Mouse (Mus musculus) thymus, adult 2 months (tissue): ENCODE results near the gene Man2b2. TPM values are rescaled to one million over a fixed set of nuclear protein-coding genes. Genes with fewer than 3 reads are reported as not detected.
A peak's percentile ranks its signal among the peaks of the same experiment; 100 is the strongest.

Experiments
- DNase-seq: peaks from one replicate; pipeline ENCODE4 v3.0.0; 2021
- H3K27ac ChIP-seq: fragments of 200-500 bp; 2 replicates; pipeline ENCODE4 v1.5.1; 2012; ENCODE audit warnings: low read length, control low read depth; ENCODE audit not compliant: control insufficient read depth, insufficient read depth
- H3K27me3 ChIP-seq: fragments of 200-500 bp; 2 replicates; pipeline ENCODE4 v1.6.1; 2012; ENCODE audit warnings: mild to moderate bottlenecking, low read length, moderate library complexity, mixed read lengths; ENCODE audit not compliant: control insufficient read depth, insufficient read depth
- H3K36me3 ChIP-seq: fragments of 200-500 bp; 2 replicates; pipeline ENCODE4 v1.6.1; 2012; ENCODE audit warnings: mild to moderate bottlenecking, low read length, moderate library complexity; ENCODE audit not compliant: control insufficient read depth, insufficient read depth
- H3K4me1 ChIP-seq: fragments of 200-500 bp; replicated peaks from 2 replicates; pipeline ENCODE4 v1.6.1; 2012; ENCODE audit warnings: low read length; ENCODE audit not compliant: control insufficient read depth, insufficient read depth
- H3K4me3 ChIP-seq: fragments of 200-500 bp; 2 replicates; pipeline ENCODE4 v1.5.1; 2012; ENCODE audit warnings: mild to moderate bottlenecking, low read length, control low read depth, moderate library complexity; ENCODE audit not compliant: control insufficient read depth, insufficient read depth
- CTCF ChIP-seq: fragments of 200-500 bp; IDR thresholded peaks from 2 replicates; pipeline ENCODE4 v1.5.1; 2012; ENCODE audit warnings: mild to moderate bottlenecking, control low read depth, low read length, moderate library complexity, borderline replicate concordance; ENCODE audit not compliant: control insufficient read depth, poor library complexity, insufficient read depth; ENCODE audit errors: extremely low read depth
- POLR2A ChIP-seq: fragments of 200-500 bp; IDR thresholded peaks from 2 replicates; pipeline ENCODE4 v1.6.1; 2012; ENCODE audit warnings: mild to moderate bottlenecking, low read length, control low read depth, moderate library complexity; ENCODE audit not compliant: control insufficient read depth, poor library complexity, insufficient read depth; ENCODE audit errors: extremely low read depth
- WGBS: fragments of 180-500 bp; shearing (Covaris S2); methylation state at CpG from one replicate; pipeline ENCODE4 v1.1.7; 2018; 5-methylcytosine and 5-hydroxymethylcytosine counted together
- polyA plus RNA-seq: library from polyadenylated mRNA; depleted of rRNA; stranded (reverse); fragments of >200 nt; gene quantifications from 2 replicates; pipeline ENCODE4 v1.2.3, GENCODE M21; 2012

Gene Man2b2
- polyA plus RNA-seq, 1 experiment: 76.3 TPM

GRCm38 (mm10) chr5:36839602-36840001 lies 9.1 kb upstream of the Man2b2 start:
- TF ChIP-seq CTCF (no peak), POLR2A (no peak)
- H3K4me3 ChIP-seq: no peak overlapping the region
- H3K36me3 ChIP-seq: no peaks in the 10 kb centered on the region
- H3K27me3 ChIP-seq: no peaks in the 10 kb centered on the region
- H3K4me1 ChIP-seq: no peaks in the 10 kb centered on the region
- H3K27ac ChIP-seq: no peak overlapping the region
- no peak for DNase-seq
- 83% methylated on average over 8 of the region's 8 CpGs for WGBS

DNA sequence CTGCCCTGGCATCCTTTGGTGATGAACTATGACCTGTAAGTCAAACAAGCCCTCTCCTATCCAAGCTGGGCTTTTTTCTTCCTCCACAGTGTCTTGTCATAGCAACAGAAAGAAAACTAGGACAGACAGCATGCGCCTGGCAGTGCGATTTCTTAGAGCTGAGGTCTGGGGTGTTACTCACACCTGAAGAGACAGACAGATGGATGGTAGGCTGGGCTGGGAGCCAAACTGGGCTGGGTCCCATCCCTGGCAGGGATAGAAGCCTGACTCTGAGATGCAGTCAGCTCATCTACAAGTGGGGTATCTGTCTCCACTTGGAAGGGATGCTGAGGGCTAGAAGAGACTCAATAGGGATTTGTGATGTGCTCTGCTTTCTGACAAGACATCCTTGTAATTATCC lies 8.6 kb upstream of the Man2b2 start:
- no peak for DNase-seq
- no peaks in the 10 kb centered on the region for H3K27me3 ChIP-seq
- H3K4me1 ChIP-seq: no peaks in the 10 kb centered on the region
- no peaks in the 10 kb centered on the region for H3K36me3 ChIP-seq
- H3K27ac ChIP-seq: no peak overlapping the region
- H3K4me3 ChIP-seq: no peak overlapping the region
- WGBS: 87% methylated on average over 2 of the region's 2 CpGs
- no peak for TF ChIP-seq CTCF
- TF ChIP-seq POLR2A: no peak

- H3K27ac ChIP-seq: no peak overlapping the region
- H3K27me3 ChIP-seq: no peaks in the 10 kb centered on the region
- peak; percentile 63 for DNase-seq
- peak; percentile 75; the same call in 1 of the 2 replicates for TF ChIP-seq CTCF
- TF ChIP-seq POLR2A: no peak
- peaks cover 4% of the 10 kb centered on the region for H3K4me1 ChIP-seq
- H3K4me3 ChIP-seq: no peak overlapping the region
- 2% methylated on average over 6 of the region's 6 CpGs for WGBS
- no peaks in the 10 kb centered on the region for H3K36me3 ChIP-seq
These were observed 5.5 kb upstream of the Man2b2 start for GRCm38 (mm10) chr5:36835933-36836332.

DNA sequence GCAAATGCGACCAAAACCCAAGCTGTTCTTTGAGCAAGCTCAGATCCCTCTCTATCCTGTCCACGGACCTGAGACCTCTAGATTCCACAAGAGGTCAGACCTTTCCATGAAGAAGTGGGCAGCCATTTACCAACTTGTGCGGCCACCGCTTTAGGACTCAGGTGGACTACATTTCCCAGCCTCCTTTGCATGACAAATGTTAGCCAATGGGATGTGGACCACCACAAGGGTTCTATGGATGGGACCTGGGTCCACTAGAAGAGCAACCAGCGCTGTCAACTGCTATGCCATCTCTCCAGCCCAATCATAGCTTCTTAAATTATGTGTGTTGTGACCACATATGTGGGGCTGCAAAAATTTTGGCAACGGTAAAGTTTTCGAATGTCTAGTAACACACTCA lies 819 bp upstream of the Man2b2 start:
- H3K4me1 ChIP-seq: peaks cover 14% of the 10 kb centered on the region
- WGBS: 67% methylated on average over 7 of the region's 7 CpGs
- no peaks in the 10 kb centered on the region for H3K27me3 ChIP-seq
- no peak overlapping the region for H3K4me3 ChIP-seq
- TF ChIP-seq CTCF (no peak), POLR2A (no peak)
- no peak overlapping the region for H3K27ac ChIP-seq
- no peak for DNase-seq
- H3K36me3 ChIP-seq: no peaks in the 10 kb centered on the region

DNA sequence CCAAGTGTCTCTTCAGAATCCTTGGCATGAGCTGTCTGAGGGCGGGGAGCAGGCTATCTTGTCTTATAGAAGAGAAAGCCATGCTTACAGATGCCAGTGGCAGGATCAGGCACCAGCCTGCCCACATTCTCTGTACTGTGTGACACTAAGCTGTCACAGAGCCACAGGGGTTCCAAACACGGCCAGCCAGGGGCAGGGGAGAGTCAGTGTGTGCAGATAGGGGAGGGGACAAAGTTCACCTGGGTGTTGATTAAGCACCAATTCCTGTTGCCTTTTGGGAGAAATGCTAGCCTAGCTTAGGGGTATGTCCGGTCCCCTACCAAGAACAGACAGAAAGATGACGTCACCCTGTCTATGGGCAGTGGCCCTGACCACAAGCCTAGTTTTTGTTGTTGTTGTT lies 1.4 kb downstream of the Man2b2 start:
- no peaks in the 10 kb centered on the region for H3K27me3 ChIP-seq
- TF ChIP-seq CTCF (no peak), POLR2A (no peak)
- no peak for DNase-seq
- no peak overlapping the region for H3K27ac ChIP-seq
- no peaks in the 10 kb centered on the region for H3K36me3 ChIP-seq
- H3K4me1 ChIP-seq: peaks cover 14% of the 10 kb centered on the region
- WGBS: 96% methylated on average over 4 of the region's 4 CpGs
- H3K4me3 ChIP-seq: no peak overlapping the region

DNA sequence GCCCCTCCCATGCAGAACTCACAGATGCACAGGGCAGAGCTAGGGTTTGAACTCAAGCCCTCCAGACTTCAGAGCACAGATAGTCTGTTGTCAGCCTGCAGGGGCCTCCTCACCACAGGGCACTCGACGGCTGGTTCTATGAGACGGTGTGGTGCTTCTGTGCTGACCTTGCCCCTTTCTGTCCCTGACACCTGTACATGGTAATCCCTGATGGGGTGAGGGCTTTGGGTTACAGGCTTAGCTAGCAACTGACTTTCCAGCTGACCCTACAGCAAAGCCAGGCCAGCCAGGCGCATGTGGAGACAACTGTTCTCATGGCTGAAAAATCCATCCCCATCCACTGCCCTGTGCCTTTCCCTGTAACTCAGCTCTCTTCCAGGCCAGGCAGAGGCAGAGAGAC lies 7.5 kb downstream of the Man2b2 start:
- 100% methylated on average over 4 of the region's 4 CpGs for WGBS
- no peak for DNase-seq
- no peaks in the 10 kb centered on the region for H3K27me3 ChIP-seq
- no peak overlapping the region for H3K27ac ChIP-seq
- H3K36me3 ChIP-seq: no peaks in the 10 kb centered on the region; the same call in 1 of the 2 replicates
- no peak for TF ChIP-seq POLR2A
- TF ChIP-seq CTCF: no peak
- H3K4me3 ChIP-seq: no peak overlapping the region
- no peaks in the 10 kb centered on the region for H3K4me1 ChIP-seq

- DNase-seq: peak; percentile 53
- Histone ChIP-seq H3K36me3 (no peaks in the 10 kb centered on the region; the same call in 1 of the 2 replicates), H3K4me3 (no peak overlapping the region), H3K27ac (no peak overlapping the region), H3K4me1 (no peaks in the 10 kb centered on the region), H3K27me3 (no peaks in the 10 kb centered on the region)
- WGBS: 87% methylated on average over 6 of the region's 6 CpGs
- TF ChIP-seq POLR2A (no peak), CTCF (peak; percentile 88)
These were observed 10.3 kb downstream of the Man2b2 start for GRCm38 (mm10) chr5:36820142-36820541.
